Mouse (Mus musculus) urinary bladder, postnatal 25 days (tissue): Measurements from ENCODE around the gene Galk2.

Experiments
- DNase-seq: peaks from one replicate; pipeline ENCODE4 v3.0.0; 2022; ENCODE audit warnings: low spot score

Gene Galk2

DNA sequence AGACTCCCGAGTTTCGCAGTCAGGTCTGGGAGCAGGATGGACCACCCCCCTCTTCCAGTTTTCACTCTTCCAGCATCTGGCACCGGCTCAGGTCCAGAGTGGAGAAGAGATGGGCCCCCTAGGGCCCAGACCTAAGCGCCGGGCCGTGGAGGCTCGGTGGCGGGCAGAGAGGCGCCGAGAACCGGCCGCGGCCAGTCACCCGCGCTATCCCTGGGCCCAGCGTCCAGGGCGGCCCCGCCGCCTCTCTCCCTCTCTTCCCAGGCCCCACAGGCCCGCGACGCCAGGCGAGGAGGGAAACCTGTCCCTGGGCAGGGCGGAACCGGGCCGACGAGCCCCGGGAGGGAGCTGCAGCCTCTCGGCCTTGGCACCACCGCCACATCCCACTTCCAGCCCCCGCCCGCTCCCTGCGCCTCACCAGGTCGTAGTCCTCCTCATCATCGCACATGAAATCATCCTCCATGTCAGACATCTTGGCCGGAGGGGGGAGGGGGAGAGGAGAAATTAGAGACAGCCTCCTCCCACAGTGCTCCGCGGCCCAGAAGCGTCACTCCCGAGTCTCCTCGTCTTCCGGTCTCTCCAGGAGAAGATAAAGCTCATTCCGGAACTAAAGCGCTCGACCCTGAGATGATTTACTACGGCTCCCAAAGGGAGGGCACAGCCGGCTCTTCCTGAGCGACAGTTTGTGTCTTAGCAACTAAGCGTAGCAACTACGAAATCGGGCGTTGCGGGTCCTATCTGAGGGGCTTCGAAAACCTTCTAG lies at the start of gene Galk2, which contains the start of gene Cops2:
TSS of gene Galk2 (plus strand) at position 589 of the 760 bp plus-strand sequence.
TSS of gene Cops2 (minus strand) at position 619 of the 760 bp plus-strand sequence.
- peak; percentile 84 for DNase-seq

DNA sequence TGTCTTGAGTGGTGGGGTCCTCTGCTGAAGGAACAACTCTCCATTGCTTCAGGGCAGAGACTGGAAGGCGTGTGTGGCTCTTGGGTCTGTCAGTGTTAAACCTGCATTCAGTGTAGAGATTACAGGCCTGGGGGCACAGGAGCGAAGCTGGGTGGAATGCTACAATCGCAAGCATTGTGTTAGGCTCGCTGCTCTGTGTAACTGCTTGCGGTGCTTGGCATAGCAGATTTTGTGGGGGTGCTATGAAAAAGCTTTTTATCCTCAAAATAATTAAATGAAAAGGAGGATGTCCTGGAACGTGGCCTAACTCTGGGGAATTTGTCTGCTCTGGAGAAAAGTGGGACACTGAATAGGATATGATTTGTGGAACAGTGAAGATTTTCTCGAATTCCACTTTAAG lies 49.4 kb upstream of the Galk2 start:
- no peak for DNase-seq

DNA sequence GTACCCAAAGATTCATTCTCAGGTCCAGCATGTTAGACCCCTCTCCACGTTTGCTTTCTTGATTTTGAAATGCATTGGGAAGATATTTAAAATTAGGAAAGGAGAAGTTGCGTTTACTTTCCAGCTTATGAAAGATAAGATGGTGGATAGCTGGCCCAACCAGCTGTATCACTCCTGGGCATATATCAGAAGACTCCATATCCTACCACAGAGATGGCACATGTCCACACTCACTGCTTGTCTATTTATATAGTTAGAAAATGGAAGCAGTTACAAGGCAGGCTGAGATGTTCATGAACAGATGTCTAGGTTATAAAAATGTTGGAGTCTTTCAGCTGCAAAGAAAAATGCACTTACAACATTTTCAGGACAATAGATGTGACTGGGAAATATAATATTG lies 47.6 kb upstream of the Galk2 start:
- no peak for DNase-seq

- DNase-seq, result no peak
Observed at GRCm38 (mm10) chr2:125813972-125814595, 44.8 kb upstream of the Galk2 start.

DNA sequence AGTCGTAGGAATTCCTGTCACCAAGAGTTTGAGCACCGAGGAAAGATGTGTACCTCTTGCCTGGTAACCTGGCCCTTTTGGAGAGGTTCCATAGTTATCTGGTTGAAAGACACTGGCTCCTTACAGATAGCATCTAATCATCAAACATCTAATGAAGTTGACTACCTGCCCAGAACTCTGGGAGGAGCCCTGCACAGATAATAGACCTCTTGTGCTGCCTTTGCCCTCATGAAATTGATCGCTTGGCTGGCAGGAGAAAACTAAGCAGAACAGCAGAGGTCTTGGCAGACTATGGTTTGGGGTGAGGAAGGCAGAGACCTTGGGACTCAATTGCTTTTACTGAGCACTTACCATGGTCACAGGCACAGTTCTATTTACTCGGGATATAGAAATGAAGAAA lies 38.5 kb upstream of the Galk2 start:
- no peak for DNase-seq

GRCm38 (mm10) chr2:125826201-125826600 lies 32.7 kb upstream of the Galk2 start:
- DNase-seq, result no peak

- no peak for DNase-seq
Observed at GRCm38 (mm10) chr2:125827898-125828297, 31.0 kb upstream of the Galk2 start.

GRCm38 (mm10) chr2:125829924-125830323 lies 29.0 kb upstream of the Galk2 start:
- DNase-seq, result no peak

- DNase-seq, result no peak
Observed at GRCm38 (mm10) chr2:125838091-125838490, 20.8 kb upstream of the Galk2 start.

- no peak for DNase-seq
Observed at GRCm38 (mm10) chr2:125838708-125839284, 20.1 kb upstream of the Galk2 start.

DNA sequence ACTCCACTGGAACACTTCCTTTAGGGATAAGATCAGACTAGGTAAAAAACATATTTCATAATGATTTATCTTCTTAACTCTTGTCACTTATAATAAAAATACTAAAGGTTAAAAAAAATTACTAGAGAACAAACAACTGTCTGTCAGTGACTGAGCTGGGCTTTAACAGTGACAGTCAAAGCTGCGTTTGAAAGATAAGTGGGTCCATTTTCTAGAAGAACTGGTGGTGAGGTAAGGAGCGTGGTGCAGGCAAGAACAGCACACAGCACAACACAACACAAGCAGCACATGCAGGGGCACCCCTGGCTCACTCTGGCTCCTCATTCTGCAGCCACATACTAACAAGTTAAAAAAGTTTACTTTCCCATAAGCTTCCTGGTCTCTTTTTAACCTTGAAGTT lies 7.7 kb upstream of the Galk2 start:
- no peak for DNase-seq

GRCm38 (mm10) chr2:125857707-125858106 lies 1.2 kb upstream of the Galk2 start:
- DNase-seq, result no peak

DNA sequence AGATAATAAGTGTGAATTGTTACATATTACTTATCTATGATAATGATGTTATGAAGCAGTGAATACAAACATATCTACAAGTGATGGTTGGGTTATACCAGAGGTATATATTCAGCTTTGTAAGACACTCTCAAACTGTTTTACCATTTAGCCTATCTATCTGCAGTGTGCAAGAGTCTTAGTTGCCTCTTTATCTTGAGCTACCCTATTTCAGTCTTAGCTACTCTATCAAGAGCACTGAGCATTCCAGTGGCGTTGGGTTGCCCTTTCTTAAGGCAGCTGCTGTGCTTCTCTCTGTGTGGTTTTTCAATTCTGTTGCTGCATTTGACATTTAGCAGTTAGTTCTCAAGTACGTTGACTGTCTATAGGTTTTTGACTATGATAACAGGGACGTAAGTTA lies 4.9 kb downstream of the Galk2 start:
- no peak for DNase-seq

- no peak for DNase-seq
Observed at GRCm38 (mm10) chr2:125864551-125864950, 5.6 kb downstream of the Galk2 start.

DNA sequence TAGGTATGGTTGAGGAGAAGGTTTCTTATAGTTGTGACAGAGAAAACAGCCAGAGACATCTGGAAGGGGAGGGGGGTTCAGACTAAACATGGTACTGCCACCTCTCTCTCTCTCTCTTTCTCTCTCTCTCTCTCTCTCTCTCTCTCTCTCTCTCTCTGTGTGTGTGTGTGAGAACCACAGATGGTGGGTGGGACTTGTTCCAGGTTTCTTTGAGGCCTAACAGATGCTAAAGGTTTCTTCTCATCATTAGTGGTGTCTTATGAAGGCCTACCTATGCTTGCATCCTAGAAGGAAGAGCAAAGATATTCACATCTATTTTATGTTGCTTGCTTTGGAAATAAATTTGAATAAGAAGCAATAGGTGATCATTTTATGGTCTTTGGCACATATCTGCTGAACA lies 6.7 kb downstream of the Galk2 start:
- DNase-seq, result no peak

DNA sequence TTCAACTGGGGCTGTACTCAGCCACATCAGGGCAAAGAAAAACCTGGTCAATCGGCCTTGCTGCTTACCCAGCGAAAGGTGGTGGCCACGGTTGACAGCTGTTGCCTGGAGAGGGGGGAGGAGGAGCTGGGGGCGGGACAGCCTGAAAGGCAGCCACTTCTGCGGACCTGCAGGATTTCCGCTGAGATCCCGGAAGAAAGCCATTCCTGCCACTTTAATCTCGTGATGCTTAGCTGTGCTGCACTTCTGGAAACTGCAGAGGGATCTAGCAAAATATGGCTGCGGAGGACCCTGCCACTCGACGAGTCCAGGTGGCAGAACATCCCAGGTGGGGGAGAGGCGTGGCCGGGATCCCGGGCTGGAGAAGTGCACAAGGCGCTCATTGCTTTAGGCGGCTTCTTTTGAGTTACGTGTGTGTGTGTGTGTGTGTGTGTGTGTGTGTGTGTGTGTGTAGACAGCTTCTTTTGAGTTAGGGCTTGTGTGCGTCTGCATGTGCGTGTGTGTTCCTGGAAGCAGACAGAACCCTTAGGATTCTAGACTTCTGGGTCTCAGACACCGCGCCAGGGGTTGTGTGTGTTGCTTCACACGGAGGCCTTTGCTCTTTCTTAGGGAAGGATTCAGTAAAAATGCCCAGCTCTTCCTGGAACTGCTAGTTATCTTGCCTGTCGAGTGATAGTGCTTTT lies 7.3 kb downstream of the Galk2 start:
- peak; percentile 46 for DNase-seq

DNA sequence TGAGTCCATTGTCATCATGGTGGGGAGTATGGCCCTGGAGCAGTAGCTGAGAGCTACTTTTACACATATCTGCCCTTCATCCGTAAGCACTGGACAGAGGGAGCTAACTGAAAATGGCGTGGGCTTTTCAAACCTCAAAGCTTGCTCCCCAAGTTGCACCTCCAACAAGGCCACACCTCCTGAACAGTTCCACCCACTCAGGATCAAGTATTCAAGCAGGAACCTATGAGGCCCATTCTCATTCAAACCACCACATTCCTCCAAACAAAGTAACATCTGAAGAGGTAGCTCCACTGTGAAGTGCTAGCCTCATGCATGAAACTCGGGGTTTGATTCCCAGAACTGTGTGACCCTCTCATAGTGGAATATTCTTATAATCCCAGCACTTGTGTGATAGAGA lies 9.4 kb downstream of the Galk2 start:
- DNase-seq, result no peak

GRCm38 (mm10) chr2:125870159-125870558 lies 11.2 kb downstream of the Galk2 start:
- DNase-seq, result no peak

- DNase-seq, result no peak
Observed at GRCm38 (mm10) chr2:125885891-125886576, 27.1 kb downstream of the Galk2 start.

GRCm38 (mm10) chr2:125893096-125893495 lies 34.2 kb downstream of the Galk2 start:
- DNase-seq, result peak; percentile 15

DNA sequence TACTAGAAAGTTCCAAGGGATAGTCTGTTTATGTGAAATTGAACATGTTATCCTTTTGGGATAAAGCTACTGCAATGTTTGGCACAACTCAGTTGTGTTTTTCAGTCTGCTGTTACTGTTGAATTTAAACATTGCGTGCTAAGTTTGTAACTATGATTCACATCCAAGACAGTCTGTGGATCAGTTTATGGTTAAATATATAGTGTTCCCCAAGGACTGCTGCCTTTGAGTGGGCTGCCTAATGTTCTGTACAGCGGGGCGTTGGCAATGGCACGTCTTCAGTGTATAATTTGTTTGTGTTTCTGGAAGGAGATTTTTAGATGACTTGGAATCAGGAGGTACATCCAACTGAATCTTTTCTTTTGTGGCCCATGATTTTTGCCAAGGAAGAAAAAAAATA lies 36.2 kb downstream of the Galk2 start:
- no peak for DNase-seq

DNA sequence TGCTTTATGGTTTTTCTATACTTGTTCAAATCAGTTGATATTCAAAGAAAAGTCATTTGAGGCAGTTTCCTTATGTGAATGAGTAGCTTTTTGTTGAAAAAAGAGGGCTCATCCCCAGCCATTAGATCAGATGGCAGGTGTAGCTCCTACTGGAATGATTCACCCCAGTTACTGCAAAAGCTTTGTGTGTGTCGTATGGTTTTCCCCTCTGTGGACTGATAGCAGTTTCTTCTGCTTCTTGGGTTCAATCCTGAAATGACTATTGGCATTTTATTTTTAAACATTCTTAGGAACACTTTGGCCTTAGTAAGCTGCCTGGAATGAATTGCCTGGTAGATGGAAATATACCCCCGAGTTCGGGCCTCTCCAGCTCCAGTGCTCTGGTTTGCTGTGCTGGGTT lies 37.4 kb downstream of the Galk2 start:
- no peak for DNase-seq
